Mouse (Mus musculus): Measurements from ENCODE around the gene Casq2. TPM values are rescaled to one million over a fixed set of nuclear protein-coding genes. Genes with fewer than 3 reads are reported as not detected.
A peak's percentile ranks its signal among the peaks of the same experiment; 100 is the strongest.

Casq2 gene
- polyA plus RNA-seq (2015; fragmentation: Nextera tagmentation; extraction: Ambion mirVana) = 4.0 and 6.2 TPM in 2 replicates

DNA sequence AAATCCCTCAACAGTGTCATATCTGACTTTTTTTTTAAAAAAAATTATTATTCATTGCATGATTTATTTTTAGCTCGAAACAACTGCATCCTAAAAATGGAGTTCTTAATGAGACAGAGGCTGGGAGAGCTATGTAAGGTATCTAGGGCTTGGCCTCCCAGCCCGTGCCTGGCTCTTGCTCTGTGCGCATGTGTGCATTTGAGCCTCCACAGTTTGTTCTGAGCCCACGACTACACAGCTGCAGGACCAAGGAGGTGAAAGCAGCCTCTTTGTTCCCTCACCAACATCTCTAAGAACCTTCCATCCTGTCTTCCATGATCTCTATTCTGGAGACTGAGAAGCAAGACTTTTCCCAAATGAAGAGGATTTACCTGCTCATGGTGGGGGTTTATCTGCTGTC, at the start of gene Casq2:
Gene Casq2 (plus strand): TSS at position 133 of the 400 bp plus-strand sequence.
- Histone ChIP-seq H3K9ac (replicated peaks) (no peak within 1 kb of the TSS), H3K4me1 (0 out of 2 replicates have a peak, but pooled peaks cover 3% of the 10 kb centered on the region), H3K27ac (replicated peaks) (no peak within 1 kb of the TSS), H3K4me2 (no peak within 1 kb of the TSS), H3K9me3 (replicated peaks) (no peaks in the 10 kb centered on the region), H3K4me3 (replicated peaks) (no peak within 1 kb of the TSS), H3K36me3 (no peaks in the 10 kb centered on the region), H3K27me3 (replicated peaks) (peaks cover 2% of the 10 kb centered on the region; the same call in 1 of the 2 replicates)
- 88% methylated on average over 4 of the region's 4 CpGs for WGBS
- ATAC-seq (ENCODE audit: low FRiP score) = no peak

DNA sequence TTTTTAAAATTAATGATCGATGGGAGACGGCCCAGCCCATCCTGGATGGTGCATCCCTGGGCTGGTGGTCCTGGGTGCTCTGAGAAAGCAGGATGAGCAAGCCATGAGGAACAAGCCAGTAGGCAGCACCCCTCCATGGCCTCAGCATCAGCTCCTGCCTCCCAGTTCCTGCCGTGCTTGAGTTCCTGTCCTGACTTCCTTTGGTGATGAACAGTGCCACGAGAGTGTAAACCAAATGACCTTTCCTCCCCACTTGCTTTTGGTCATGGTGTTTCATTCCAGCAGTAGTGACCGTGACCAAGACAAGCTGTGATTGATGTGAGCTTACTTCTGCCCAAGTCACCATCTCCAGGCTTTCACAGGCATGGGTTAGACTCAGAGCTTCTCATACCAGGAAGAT, 48.4 kb upstream of the Casq2 start:
- Histone ChIP-seq H3K9me3 (replicated peaks) (no peaks in the 10 kb centered on the region), H3K27me3 (replicated peaks) (no peaks in the 10 kb centered on the region), H3K4me1 (no peaks in the 10 kb centered on the region), H3K36me3 (no peaks in the 10 kb centered on the region), H3K9ac (replicated peaks) (no peak overlapping the region), H3K27ac (replicated peaks) (no peak overlapping the region), H3K4me2 (no peak overlapping the region), H3K4me3 (replicated peaks) (no peak overlapping the region)
- WGBS = 91% methylated on average over 5 of the region's 5 CpGs
- ATAC-seq (ENCODE audit: low FRiP score) = no peak

DNA sequence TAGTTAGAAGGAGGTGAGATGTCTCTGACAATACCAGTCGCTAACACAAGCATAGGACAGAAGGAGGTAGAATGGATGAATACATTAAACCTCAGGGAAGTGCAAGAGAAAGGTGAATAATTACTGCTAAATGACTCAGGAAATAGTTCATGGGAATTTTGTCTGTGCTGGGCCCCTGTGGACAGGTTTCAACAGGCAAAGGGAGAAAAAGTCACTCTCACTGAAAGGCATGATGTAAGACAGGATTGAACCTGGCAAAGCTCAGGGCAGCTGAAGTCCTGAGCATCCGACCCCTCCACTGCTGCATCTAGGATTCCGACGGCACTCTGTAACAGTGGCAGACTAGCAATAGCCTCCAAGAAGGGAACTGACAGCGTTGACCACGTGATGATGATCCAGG, 47.6 kb upstream of the Casq2 start:
- Histone ChIP-seq H3K9ac (replicated peaks) (no peak overlapping the region), H3K4me1 (no peaks in the 10 kb centered on the region), H3K4me3 (replicated peaks) (no peak overlapping the region), H3K36me3 (no peaks in the 10 kb centered on the region), H3K4me2 (no peak overlapping the region), H3K9me3 (replicated peaks) (no peaks in the 10 kb centered on the region), H3K27me3 (replicated peaks) (no peaks in the 10 kb centered on the region), H3K27ac (replicated peaks) (no peak overlapping the region)
- 75% methylated on average over 6 of the region's 6 CpGs for WGBS
- ATAC-seq (ENCODE audit: low FRiP score) = no peak

DNA sequence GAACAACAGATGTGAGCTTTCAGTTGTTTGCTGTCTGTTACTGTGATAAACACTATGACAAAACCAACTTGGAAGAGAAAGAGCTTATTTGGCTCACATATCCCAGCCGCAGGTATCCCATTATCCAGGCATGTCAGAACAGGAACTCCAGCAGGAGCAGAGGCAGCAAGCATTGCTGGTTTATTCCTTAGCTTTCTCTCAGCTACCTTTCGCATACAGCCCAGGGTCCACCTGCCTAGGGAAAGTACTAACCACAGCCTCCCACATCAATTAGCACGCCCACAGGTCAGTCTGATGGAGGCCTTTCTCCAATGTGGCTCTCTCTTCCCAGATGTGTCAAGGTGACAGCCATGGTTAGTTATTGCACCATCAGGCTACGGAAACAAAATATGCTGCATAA, 44.6 kb upstream of the Casq2 start:
- H3K4me1 ChIP-seq = no peaks in the 10 kb centered on the region
- H3K9ac ChIP-seq (replicated peaks) = no peak overlapping the region
- no peak overlapping the region for H3K4me3 ChIP-seq (replicated peaks)
- no peaks in the 10 kb centered on the region for H3K9me3 ChIP-seq (replicated peaks)
- no peak for ATAC-seq (ENCODE audit: low FRiP score)
- H3K27ac ChIP-seq (replicated peaks) = no peak overlapping the region
- no peaks in the 10 kb centered on the region for H3K36me3 ChIP-seq
- H3K4me2 ChIP-seq = no peak overlapping the region
- no peaks in the 10 kb centered on the region for H3K27me3 ChIP-seq (replicated peaks)
- WGBS = 91% methylated on average over 4 of the region's 4 CpGs

DNA sequence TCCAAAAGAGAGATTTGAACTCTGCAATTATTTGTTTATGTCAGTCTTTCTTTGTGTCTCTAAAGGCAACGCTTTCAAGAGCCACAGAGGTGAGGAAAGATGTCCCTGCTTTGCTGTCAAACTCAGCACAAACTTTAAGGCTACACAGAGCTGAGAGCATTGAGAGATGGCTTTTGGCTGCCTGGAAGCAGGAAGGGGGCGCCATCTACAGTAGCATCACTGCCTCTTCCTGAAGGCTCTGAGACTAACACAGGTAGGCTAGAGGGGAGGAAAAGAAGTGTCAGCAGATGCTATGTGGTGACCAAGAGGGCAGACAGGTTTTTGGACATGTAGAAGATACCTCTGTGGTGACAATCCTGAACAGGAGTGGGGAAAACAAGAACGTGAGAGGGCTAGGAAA, 41.1 kb upstream of the Casq2 start:
- Histone ChIP-seq H3K27ac (replicated peaks) (no peak overlapping the region), H3K9me3 (replicated peaks) (no peaks in the 10 kb centered on the region), H3K4me3 (replicated peaks) (no peak overlapping the region), H3K27me3 (replicated peaks) (no peaks in the 10 kb centered on the region), H3K9ac (replicated peaks) (no peak overlapping the region), H3K4me1 (peaks cover 3% of the 10 kb centered on the region; the same call in 1 of the 2 replicates), H3K36me3 (no peaks in the 10 kb centered on the region), H3K4me2 (no peak overlapping the region)
- ATAC-seq (ENCODE audit: low FRiP score) = no peak
- 39% methylated on average over 3 of the region's 3 CpGs for WGBS

DNA sequence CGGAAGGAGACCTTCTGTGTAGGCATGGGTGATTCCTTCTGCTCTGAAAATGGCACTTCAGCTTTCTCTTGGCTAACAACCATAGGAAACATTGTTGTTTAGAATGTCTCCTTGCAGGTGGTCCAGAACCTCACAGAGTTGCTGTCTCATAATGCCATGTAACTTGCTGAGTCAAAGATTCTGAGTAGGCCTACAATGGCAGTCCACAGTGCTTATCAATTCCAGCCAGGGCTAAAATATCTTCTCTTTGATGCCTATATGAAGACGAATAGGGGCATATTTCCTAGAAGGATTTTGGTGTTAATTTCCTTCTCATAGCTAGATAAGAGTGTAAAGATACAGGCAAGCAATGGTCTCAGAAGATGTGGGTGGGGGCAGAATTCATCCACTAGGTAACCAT, 38.7 kb upstream of the Casq2 start:
- Histone ChIP-seq H3K4me1 (peaks cover 3% of the 10 kb centered on the region; the same call in 1 of the 2 replicates), H3K27ac (replicated peaks) (no peak overlapping the region), H3K27me3 (replicated peaks) (no peaks in the 10 kb centered on the region), H3K9ac (replicated peaks) (no peak overlapping the region), H3K4me3 (replicated peaks) (no peak overlapping the region), H3K4me2 (no peak overlapping the region), H3K36me3 (no peaks in the 10 kb centered on the region), H3K9me3 (replicated peaks) (no peaks in the 10 kb centered on the region)
- ATAC-seq (ENCODE audit: low FRiP score) = no peak
- WGBS = 95% methylated on average over 2 of the region's 2 CpGs

DNA sequence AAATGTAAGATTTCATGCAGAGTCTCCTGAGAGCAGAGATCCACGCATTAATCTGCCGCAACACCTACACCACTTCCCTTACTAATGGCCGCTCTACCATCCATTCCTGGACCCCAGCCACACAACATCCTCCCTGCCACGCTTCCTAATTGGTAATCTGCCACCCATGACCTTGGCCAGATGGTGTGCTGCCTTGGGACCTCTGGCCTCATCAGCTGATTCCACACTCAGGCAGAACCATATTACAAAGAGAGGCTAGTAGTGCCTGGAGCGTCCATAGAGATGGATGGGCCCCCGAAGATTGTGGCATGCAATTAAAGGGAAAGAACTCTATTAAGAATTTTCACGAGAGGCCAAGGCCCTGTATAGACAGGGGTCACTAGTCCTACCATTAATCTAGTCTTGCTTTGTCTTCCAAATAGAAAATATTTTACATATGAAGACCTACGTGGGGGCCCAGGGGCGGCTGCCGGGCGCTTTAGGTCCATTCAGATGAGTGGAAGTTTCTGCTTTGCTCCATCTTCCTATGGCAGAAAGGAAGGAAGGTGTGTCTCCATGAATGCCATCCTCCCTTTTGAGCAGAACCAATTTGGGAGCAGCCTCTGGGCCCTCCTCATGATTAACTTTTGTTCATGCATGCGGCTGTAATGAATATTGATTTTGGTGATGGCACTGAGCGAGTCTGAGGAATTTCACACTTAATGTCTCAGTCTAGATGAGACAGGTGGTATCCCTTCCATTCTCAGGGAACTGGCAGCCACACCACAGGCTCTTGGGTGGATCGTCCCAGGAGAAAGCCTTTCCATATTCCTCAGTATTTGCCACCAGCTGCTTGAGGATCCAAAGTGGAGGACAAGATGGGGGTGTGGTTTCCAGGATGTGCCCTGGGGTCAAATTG, 36.8 kb upstream of the Casq2 start:
- ATAC-seq (ENCODE audit: low FRiP score) = peak; percentile 75
- Histone ChIP-seq H3K27ac (replicated peaks) (peak overlapping the region; percentile 9; the same call in 1 of the 2 replicates), H3K27me3 (replicated peaks) (no peaks in the 10 kb centered on the region), H3K36me3 (no peaks in the 10 kb centered on the region), H3K4me2 (no peak overlapping the region), H3K4me1 (peaks cover 3% of the 10 kb centered on the region; the same call in 1 of the 2 replicates), H3K9ac (replicated peaks) (no peak overlapping the region), H3K4me3 (replicated peaks) (no peak overlapping the region), H3K9me3 (replicated peaks) (no peaks in the 10 kb centered on the region)
- 25% methylated on average over 14 of the region's 14 CpGs for WGBS

DNA sequence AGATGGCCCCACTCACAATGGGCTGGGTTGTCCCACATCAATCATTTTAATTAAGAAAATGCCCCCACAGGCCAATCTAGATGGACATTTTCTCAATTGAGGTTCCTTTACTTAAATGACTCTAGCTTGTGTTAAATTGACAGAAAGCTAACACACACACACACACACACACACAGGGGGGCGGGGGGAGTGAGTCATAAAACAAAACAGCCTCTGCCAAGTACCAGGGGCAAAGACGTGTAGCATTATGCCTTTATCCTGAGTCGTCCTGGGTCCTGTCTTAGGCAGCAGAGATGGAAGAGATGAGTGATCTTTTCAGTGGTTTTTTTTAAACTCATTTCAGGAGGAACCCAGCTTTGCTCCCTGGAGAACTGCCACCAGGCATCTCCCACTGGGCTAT, 34.2 kb upstream of the Casq2 start:
- no peaks in the 10 kb centered on the region for H3K36me3 ChIP-seq
- no peak overlapping the region for H3K27ac ChIP-seq (replicated peaks)
- no peaks in the 10 kb centered on the region for H3K9me3 ChIP-seq (replicated peaks)
- H3K4me1 ChIP-seq = peaks cover 3% of the 10 kb centered on the region; the same call in 1 of the 2 replicates
- WGBS = 23% methylated on average over 3 of the region's 3 CpGs
- no peak overlapping the region for H3K4me2 ChIP-seq
- no peak overlapping the region for H3K4me3 ChIP-seq (replicated peaks)
- H3K27me3 ChIP-seq (replicated peaks) = no peaks in the 10 kb centered on the region
- ATAC-seq (ENCODE audit: low FRiP score) = no peak
- no peak overlapping the region for H3K9ac ChIP-seq (replicated peaks)

DNA sequence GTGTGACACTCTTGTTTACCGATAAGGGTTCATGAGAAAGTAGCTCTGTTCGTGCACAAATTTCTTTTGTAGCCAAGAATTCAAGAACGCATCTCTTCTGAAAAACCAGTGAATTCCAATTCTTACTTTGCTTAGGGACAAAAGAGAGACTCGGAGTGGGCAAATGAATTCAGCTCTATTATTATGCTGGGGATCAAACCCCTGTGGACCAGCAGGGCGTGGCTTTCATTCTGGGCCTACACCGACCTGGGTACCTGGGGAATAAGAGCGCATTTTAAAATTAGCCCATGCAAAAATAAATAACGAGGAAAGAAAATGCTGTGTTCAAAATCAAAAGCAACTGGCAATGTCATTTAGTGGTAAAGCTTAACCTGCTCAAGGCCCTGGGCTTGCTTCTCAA, 32.9 kb upstream of the Casq2 start:
- no peak overlapping the region for H3K27ac ChIP-seq (replicated peaks)

DNA sequence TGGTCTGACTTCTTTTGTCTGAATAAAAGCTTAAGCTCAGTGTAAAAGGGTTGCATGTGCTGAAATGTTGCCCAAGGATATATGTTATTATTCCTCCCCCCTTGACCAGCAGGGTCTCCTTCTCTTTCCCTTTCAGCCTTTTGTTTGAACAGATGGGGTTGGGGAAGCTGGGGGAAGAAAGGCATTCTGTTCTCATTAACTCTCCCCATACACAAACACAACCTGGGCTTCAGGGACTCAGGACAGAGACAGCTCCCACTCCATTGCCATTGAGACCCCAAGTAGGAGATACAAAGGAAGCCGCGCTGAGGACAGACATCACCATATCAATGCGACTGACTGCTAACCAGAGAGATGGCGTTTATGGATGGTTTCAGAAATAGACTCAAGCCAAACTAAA, 30.3 kb upstream of the Casq2 start:
- no peak overlapping the region for H3K4me2 ChIP-seq
- no peak for ATAC-seq (ENCODE audit: low FRiP score)
- no peaks in the 10 kb centered on the region for H3K36me3 ChIP-seq
- H3K4me3 ChIP-seq (replicated peaks) = no peak overlapping the region
- no peak overlapping the region for H3K27ac ChIP-seq (replicated peaks)
- no peaks in the 10 kb centered on the region for H3K4me1 ChIP-seq
- H3K27me3 ChIP-seq (replicated peaks) = no peaks in the 10 kb centered on the region
- H3K9me3 ChIP-seq (replicated peaks) = no peaks in the 10 kb centered on the region
- 9% methylated on average over 4 of the region's 4 CpGs for WGBS
- H3K9ac ChIP-seq (replicated peaks) = no peak overlapping the region

More for the DNA sequence above, 32.9 kb upstream of the Casq2 start:
- no peak overlapping the region for H3K4me2 ChIP-seq
- 31% methylated on average over 8 of the region's 8 CpGs for WGBS
- no peaks in the 10 kb centered on the region for H3K9me3 ChIP-seq (replicated peaks)
- H3K9ac ChIP-seq (replicated peaks) = no peak overlapping the region
- no peaks in the 10 kb centered on the region for H3K27me3 ChIP-seq (replicated peaks)
- peaks cover 3% of the 10 kb centered on the region; the same call in 1 of the 2 replicates for H3K4me1 ChIP-seq
- no peaks in the 10 kb centered on the region for H3K36me3 ChIP-seq
- no peak for ATAC-seq (ENCODE audit: low FRiP score)
- H3K4me3 ChIP-seq (replicated peaks) = no peak overlapping the region

DNA sequence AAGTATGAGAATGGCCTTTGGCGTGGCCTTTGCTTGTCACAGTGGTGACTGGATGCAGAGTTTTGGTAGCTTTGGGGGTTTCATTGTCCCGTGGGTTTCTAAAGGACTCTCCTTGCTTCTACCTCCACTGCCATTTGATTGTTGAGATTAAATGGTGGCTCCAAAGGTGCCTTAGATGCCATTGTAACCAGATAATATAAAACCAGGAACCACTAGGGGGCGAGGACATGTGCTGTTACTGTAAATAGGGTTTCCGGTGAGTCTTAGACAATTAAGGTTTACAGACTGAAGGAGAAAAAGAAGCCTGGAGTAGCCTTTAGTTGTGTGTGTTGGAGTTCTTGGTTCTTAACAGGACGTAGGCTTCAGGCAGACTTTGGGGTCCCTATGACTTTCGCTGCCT, 26.1 kb upstream of the Casq2 start:
- ATAC-seq (ENCODE audit: low FRiP score) = no peak
- WGBS = 81% methylated on average over 6 of the region's 6 CpGs

More for the DNA sequence above, 26.1 kb upstream of the Casq2 start:
- Histone ChIP-seq H3K4me3 (replicated peaks) (no peak overlapping the region), H3K9me3 (replicated peaks) (no peaks in the 10 kb centered on the region), H3K27ac (replicated peaks) (no peak overlapping the region), H3K9ac (replicated peaks) (no peak overlapping the region), H3K27me3 (replicated peaks) (no peaks in the 10 kb centered on the region), H3K36me3 (no peaks in the 10 kb centered on the region), H3K4me2 (no peak overlapping the region), H3K4me1 (peaks cover 4% of the 10 kb centered on the region; the same call in 1 of the 2 replicates)

Data from neural tube, embryonic 15.5 days (tissue).